Mouse (Mus musculus): ENCODE measurements around the gene Npnt. TPM values are rescaled to one million over a fixed set of nuclear protein-coding genes. Genes with fewer than 3 reads are reported as not detected.
A peak's percentile ranks its signal among the peaks of the same experiment; 100 is the strongest.

Gene Npnt
- polyA plus RNA-seq, 2 experiments = 41.7 to 45.4 TPM

DNA sequence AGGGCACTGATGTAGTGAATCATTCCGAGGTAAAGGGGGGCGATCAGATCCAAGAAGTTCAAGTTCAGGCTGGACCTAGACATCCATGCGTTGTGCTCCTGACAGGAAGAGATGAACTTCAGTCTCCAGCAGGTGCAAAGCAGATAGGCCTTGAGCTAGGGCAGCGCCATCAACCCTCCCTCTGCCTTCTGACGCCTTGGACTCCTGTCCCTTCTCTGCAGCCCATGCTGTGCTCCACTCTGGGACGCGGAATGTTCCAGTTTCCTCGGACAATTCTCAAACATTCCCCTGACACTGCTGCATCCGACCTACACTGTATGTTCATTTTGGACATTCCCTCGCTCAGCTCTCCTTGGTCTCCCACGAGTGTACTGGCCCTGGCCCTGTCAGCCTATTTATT, 30.9 kb downstream of the Npnt start:
- Histone ChIP-seq H3K36me3 (ENCODE audit: control insufficient read depth, insufficient read depth, low read length) (no peaks in the 10 kb centered on the region), H3K27me3 (ENCODE audit: control insufficient read depth, insufficient read depth, low read length) (no peaks in the 10 kb centered on the region), H3K9ac (ENCODE audit: low read depth, low read length, severe bottlenecking) (no peak overlapping the region), H3K9me3 (ENCODE audit: control insufficient read depth, low read length) (no peaks in the 10 kb centered on the region), H3K4me1 (ENCODE audit: control insufficient read depth, insufficient read depth, low read length) (no peaks in the 10 kb centered on the region), H3K4me2 (replicated peaks; ENCODE audit: low read depth, low read length, severe bottlenecking) (no peak overlapping the region), H3K4me3 (replicated peaks; ENCODE audit: low read length) (no peak overlapping the region), H3K27ac (replicated peaks; ENCODE audit: low read depth, low read length) (no peak overlapping the region)
- ATAC-seq (ENCODE audit: low FRiP score, low read depth) (no peak), DNase-seq (ENCODE audit: low spot score) (no peak)
- TF ChIP-seq POLR2A (IDR thresholded peaks at IDR 0.05; ENCODE audit: borderline replicate concordance, extremely low read depth, insufficient read depth, insufficient read length) = no peak
- WGBS = 90% methylated on average over 11 of the region's 11 CpGs

DNA sequence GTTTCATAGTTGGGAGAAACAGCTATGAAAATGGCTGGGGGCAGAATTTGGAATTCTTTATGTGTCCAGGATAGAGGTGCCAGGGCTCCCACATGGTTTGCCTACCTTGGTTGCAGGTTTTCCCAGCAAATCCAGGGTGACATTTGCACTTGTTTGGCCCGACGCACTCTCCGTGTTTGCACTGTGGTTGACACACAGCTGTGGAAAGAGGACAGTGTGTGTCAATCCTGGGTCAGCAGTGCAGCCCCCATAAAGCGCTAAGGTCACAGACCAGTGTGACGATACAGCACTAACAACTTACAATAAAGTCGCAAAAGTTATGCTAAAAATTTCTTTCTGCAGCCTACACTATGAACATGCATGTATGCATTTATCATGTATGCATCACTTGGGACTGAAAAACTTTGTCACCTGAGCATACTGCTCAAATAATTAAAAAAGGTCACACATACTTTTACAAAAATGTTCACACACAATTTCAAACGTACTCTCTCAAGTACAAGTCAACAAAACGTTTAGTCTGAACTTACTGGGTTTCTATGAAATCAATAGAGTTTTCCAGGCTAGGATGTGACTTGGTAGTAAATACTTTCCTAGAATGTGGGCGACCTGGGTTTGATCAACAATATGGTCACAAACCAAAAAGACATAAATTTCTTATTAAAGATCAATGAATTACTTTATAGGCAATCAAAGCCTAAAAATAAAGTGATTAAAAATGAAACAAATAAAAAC, 32.6 kb downstream of the Npnt start:
- Histone ChIP-seq H3K27me3 (ENCODE audit: control insufficient read depth, insufficient read depth, low read length) (no peaks in the 10 kb centered on the region), H3K4me3 (replicated peaks; ENCODE audit: low read length) (no peak overlapping the region), H3K27ac (replicated peaks; ENCODE audit: low read depth, low read length) (no peak overlapping the region), H3K9me3 (ENCODE audit: control insufficient read depth, low read length) (no peaks in the 10 kb centered on the region), H3K36me3 (ENCODE audit: control insufficient read depth, insufficient read depth, low read length) (no peaks in the 10 kb centered on the region), H3K9ac (ENCODE audit: low read depth, low read length, severe bottlenecking) (no peak overlapping the region), H3K4me2 (replicated peaks; ENCODE audit: low read depth, low read length, severe bottlenecking) (no peak overlapping the region), H3K4me1 (ENCODE audit: control insufficient read depth, insufficient read depth, low read length) (no peaks in the 10 kb centered on the region)
- 83% methylated on average over 9 of the region's 9 CpGs for WGBS
- no peak for TF ChIP-seq POLR2A (IDR thresholded peaks at IDR 0.05; ENCODE audit: borderline replicate concordance, extremely low read depth, insufficient read depth, insufficient read length)
- no peak for DNase-seq (ENCODE audit: low spot score)
- no peak for ATAC-seq (ENCODE audit: low FRiP score, low read depth)

DNA sequence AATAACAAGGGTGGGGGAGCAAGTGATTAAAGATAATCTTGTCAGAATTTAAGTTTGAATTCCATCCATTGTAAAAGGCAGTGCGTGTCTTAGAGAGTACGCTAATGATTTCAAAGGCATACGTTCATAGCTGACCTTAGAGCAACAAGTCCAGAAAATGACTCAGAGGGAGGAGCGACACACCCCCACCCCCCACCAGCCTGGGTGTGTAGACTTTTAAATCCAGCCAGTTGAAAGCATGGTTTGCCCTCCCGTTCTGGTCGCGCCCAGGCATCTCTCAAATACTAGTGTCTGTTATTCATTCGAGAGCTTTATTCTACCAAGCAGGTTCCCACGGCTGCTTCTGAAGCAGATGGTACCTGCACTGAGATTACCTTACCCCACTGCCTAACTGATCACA, 34.4 kb downstream of the Npnt start:
- H3K4me1 ChIP-seq (ENCODE audit: control insufficient read depth, insufficient read depth, low read length) = peaks cover 11% of the 10 kb centered on the region
- DNase-seq (ENCODE audit: low spot score) (no peak), ATAC-seq (ENCODE audit: low FRiP score, low read depth) (no peak)
- no peak for TF ChIP-seq POLR2A (IDR thresholded peaks at IDR 0.05; ENCODE audit: borderline replicate concordance, extremely low read depth, insufficient read depth, insufficient read length)
- H3K4me2 ChIP-seq (replicated peaks; ENCODE audit: low read depth, low read length, severe bottlenecking) = no peak overlapping the region
- H3K4me3 ChIP-seq (replicated peaks; ENCODE audit: low read length) = no peak overlapping the region
- 81% methylated on average over 9 of the region's 9 CpGs for WGBS
- H3K9me3 ChIP-seq (ENCODE audit: control insufficient read depth, low read length) = no peaks in the 10 kb centered on the region
- H3K9ac ChIP-seq (ENCODE audit: low read depth, low read length, severe bottlenecking) = no peak overlapping the region
- H3K27me3 ChIP-seq (ENCODE audit: control insufficient read depth, insufficient read depth, low read length) = no peaks in the 10 kb centered on the region
- no peaks in the 10 kb centered on the region for H3K36me3 ChIP-seq (ENCODE audit: control insufficient read depth, insufficient read depth, low read length)
- H3K27ac ChIP-seq (replicated peaks; ENCODE audit: low read depth, low read length) = no peak overlapping the region

DNA sequence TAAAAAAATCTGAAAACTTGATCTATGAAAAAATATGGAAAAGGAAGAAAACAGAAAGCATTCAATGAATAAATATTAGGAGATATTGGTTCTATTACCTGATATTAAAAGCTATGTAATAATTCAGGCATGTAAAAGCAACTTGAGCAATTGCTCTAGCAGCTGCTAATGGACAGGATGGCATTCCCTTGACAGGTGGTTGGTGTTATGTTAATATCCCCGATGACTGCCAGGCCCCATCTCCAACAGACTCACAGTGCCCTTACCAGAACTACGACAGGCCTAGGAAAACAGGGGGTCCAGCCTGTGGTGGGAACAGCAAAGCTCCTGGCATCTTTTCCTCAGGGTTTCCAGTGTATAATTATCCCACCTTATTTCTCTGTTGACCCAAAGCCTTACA, 37.7 kb downstream of the Npnt start:
- Histone ChIP-seq H3K27me3 (ENCODE audit: control insufficient read depth, insufficient read depth, low read length) (no peaks in the 10 kb centered on the region), H3K4me2 (replicated peaks; ENCODE audit: low read depth, low read length, severe bottlenecking) (no peak overlapping the region), H3K4me1 (ENCODE audit: control insufficient read depth, insufficient read depth, low read length) (peaks cover 23% of the 10 kb centered on the region), H3K4me3 (replicated peaks; ENCODE audit: low read length) (no peak overlapping the region), H3K36me3 (ENCODE audit: control insufficient read depth, insufficient read depth, low read length) (no peaks in the 10 kb centered on the region), H3K9ac (ENCODE audit: low read depth, low read length, severe bottlenecking) (no peak overlapping the region), H3K9me3 (ENCODE audit: control insufficient read depth, low read length) (no peaks in the 10 kb centered on the region), H3K27ac (replicated peaks; ENCODE audit: low read depth, low read length) (no peak overlapping the region)
- ATAC-seq (ENCODE audit: low FRiP score, low read depth) (no peak), DNase-seq (ENCODE audit: low spot score) (no peak)
- no peak for TF ChIP-seq POLR2A (IDR thresholded peaks at IDR 0.05; ENCODE audit: borderline replicate concordance, extremely low read depth, insufficient read depth, insufficient read length)
- 57% methylated on average over 2 of the region's 2 CpGs for WGBS

DNA sequence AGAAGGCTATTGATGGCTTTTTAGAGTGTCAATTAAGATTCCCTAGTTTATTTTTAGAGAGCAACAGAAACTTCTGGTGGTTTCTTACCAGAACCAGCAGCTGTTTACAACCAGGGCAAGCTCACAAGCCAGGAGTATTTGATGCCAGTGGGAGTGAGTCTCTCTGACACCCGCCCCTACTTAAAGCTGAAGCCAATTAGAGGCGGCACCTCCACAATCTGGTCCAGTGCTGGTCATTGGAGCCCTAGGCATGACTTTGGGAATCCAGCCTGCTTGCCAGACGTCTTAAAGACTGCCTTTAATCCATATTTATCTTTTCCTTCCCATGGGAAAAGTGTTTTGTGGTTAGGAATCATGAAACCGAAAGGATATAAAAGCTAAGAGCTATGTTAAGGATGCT, 38.4 kb downstream of the Npnt start:
- peak; percentile 16 for DNase-seq (ENCODE audit: low spot score)
- Histone ChIP-seq H3K27ac (replicated peaks; ENCODE audit: low read depth, low read length) (no peak overlapping the region), H3K9ac (ENCODE audit: low read depth, low read length, severe bottlenecking) (no peak overlapping the region), H3K36me3 (ENCODE audit: control insufficient read depth, insufficient read depth, low read length) (no peaks in the 10 kb centered on the region), H3K27me3 (ENCODE audit: control insufficient read depth, insufficient read depth, low read length) (no peaks in the 10 kb centered on the region), H3K4me2 (replicated peaks; ENCODE audit: low read depth, low read length, severe bottlenecking) (peak overlapping the region; percentile 35; the same call in 1 of the 2 replicates), H3K9me3 (ENCODE audit: control insufficient read depth, low read length) (no peaks in the 10 kb centered on the region), H3K4me1 (ENCODE audit: control insufficient read depth, insufficient read depth, low read length) (peaks cover 23% of the 10 kb centered on the region), H3K4me3 (replicated peaks; ENCODE audit: low read length) (0 out of 2 replicates have a peak overlapping the region, but pooled peaks have one; percentile 8)
- WGBS = 19% methylated on average over 4 of the region's 4 CpGs
- ATAC-seq (ENCODE audit: low FRiP score, low read depth) = peak; percentile 79
- no peak for TF ChIP-seq POLR2A (IDR thresholded peaks at IDR 0.05; ENCODE audit: borderline replicate concordance, extremely low read depth, insufficient read depth, insufficient read length)

Data from limb, embryonic 14.5 days (tissue).